Mouse (Mus musculus): ENCODE data around the gene Hist1h4h.
"Not testable (repeated sequence)": the region's sequence is repeated elsewhere in the genome, so short reads cannot be mapped to it uniquely, and the experiment has no call there.

Hist1h4h gene

DNA sequence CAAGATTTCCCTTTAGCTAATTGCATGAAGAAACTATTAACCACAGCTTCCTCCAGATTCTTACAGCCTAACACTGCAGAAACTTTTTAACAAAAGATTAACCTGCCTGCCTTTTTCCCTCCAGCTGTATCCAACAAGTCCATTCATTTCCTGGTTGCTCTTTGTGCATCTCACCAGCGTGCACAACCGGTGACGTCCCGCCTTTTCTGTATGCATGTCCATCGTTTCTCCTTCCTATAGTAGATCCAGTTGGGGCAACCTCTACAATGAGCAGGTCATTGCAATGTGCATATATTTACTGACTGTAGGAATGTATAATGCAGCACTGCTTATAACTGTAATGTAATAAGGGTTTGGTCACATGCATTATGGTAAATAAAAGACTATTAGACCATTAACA lies 6.9 kb upstream of the Hist1h4h start:
- CTCF ChIA-PET = interaction anchor here in 1 of 4 experiments (1.0 kb wide), 1 partner anchor 99 kb away, joined by 6 read pairs; no protein-coding TSS in a partner anchor
- POLR2A ChIA-PET = interaction anchor here in 3 of 4 experiments (1.0 to 24.7 kb wide), 3 partner anchors 29 to 100 kb away, joined by 5 to 639 read pairs (median 6); partner anchors contain the start of genes Hist1h1d (in 1 of the 3) and Hist1h4f (in 1 of the 3)

DNA sequence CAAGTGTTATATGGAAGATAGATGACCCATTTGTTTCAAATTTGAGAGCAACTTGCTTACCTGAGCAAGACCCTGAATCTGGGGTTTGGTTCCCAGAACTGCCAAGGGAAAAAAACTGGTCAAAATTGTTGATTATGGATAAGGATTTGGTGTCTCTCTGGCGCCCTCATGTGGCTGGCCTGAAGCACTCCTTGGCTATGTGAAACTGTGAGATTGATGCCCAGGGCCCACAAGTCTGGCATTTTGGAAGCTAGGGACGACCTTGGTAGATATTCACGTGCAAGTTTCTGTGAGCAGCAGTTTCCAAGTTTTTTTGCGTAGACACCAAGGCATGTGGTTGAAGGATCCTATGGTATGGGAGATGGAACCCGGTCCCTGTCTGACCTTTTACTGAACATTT lies 6.2 kb upstream of the Hist1h4h start:
- ChIA-PET POLR2A (interaction anchor here (0.6 to 24.7 kb wide), 28 partner anchors 9 to 215 kb away, joined by 3 to 692 read pairs (median 4); partner anchors contain the start of genes Abt1 (in 2 of the 4), Hist1h1d (in 2 of the 4), Hist1h2af (in 2 of the 4) and Hist1h2bg (in 2 of the 4)), CTCF (interaction anchor here (0.5 to 3.3 kb wide), 23 partner anchors 19 to 1609 kb away, joined by 3 to 37 read pairs (median 5); partner anchors contain the start of gene Abt1 (in 2 of the 4))

DNA sequence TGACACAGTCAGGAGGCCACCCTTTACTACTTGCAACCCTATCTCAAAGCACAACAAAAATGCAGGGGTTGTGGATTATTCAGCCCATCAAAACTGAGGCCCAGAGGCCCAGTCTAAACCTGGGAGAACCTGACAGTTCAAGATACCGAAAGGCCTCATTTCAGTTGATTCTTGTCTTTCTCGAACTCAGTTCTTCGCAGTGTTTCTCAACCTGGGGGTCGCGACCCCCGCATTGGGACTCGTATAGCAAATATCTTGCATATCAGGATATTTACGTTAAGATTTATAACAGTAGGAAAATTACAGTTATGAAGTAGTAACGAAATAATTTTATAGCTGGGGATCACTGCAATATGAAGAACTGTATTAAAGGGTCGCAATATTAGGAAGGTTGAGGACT lies 4.9 kb upstream of the Hist1h4h start:
- POLR2A ChIA-PET = interaction anchor here in 3 of 4 experiments (0.6 to 24.7 kb wide), 20 partner anchors 8 to 158 kb away, joined by 3 to 692 read pairs (median 9); partner anchors contain the start of genes Abt1 (in 2 of the 3), Hist1h1d (in 2 of the 3), Hist1h4f (in 2 of the 3) and Hist1h2ac (in 1 of the 3)
- CTCF ChIA-PET = interaction anchor here in 3 of 4 experiments (0.6 to 3.3 kb wide), 7 partner anchors 84 to 1641 kb away, joined by 3 to 37 read pairs (median 3); partner anchors contain the start of gene Abt1 (in 1 of the 3)

DNA sequence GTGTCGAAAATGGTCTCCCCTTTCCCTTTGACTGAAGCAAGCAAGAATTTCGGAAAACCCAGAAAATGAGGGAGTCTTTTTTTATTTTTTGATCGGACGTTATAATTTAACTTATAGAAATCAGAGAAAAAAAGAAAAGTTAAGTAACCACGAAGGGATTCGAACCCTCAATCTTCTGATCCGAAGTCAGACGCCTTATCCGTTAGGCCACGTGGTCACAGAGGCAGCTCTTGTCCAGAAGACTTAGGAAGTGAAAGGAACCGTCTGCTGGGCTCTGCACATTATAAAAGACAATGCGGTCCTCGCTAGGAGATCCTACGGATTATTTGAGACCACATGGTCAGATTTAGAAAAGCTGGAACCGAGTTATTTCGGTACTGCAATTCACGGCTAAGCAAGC lies 4.5 kb upstream of the Hist1h4h start:
- POLR2A ChIA-PET = interaction anchor here in 3 of 4 experiments (0.8 to 24.7 kb wide), 20 partner anchors 8 to 158 kb away, joined by 3 to 692 read pairs (median 8); partner anchors contain the start of genes Hist1h1d (in 2 of the 3), Hist1h4f (in 2 of the 3), Abt1 (in 1 of the 3) and Hist1h2ac (in 1 of the 3)
- CTCF ChIA-PET = interaction anchor here in 2 of 4 experiments (1.1 to 3.3 kb wide), 4 partner anchors 84 to 125 kb away, joined by 3 to 37 read pairs (median 6); no protein-coding TSS in a partner anchor

DNA sequence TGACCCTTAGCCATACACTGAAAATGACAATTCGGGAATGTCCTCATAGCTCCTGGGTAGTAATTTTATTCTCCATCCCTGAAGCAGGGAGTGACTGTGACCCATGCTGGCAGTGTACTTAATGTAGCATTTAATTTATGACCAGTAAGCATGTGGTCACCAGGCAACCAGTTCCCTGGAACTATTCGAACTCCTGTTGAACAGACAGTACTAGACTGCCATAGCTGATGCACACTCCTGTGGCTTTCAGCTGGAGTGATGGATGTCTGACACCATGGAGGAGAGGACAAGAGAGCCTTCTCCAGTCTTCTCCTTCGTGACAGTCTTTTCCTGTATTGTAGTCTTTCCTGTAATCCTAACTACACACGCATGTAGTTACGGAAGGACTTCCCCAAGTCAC lies 1.8 kb upstream of the Hist1h4h start:
- CTCF ChIA-PET = interaction anchor here in 2 of 4 experiments (0.6 to 2.4 kb wide), 3 partner anchors 69 to 128 kb away, joined by 4 to 11 read pairs (median 6); no protein-coding TSS in a partner anchor
- POLR2A ChIA-PET = interaction anchor here (0.5 to 24.7 kb wide), 42 partner anchors 12 to 1610 kb away, joined by 3 to 692 read pairs (median 9); partner anchors contain the start of genes Abt1 (in 2 of the 4), Hist1h1d (in 2 of the 4), Hist1h2ae (in 2 of the 4) and Hist1h2bg (in 2 of the 4)

DNA sequence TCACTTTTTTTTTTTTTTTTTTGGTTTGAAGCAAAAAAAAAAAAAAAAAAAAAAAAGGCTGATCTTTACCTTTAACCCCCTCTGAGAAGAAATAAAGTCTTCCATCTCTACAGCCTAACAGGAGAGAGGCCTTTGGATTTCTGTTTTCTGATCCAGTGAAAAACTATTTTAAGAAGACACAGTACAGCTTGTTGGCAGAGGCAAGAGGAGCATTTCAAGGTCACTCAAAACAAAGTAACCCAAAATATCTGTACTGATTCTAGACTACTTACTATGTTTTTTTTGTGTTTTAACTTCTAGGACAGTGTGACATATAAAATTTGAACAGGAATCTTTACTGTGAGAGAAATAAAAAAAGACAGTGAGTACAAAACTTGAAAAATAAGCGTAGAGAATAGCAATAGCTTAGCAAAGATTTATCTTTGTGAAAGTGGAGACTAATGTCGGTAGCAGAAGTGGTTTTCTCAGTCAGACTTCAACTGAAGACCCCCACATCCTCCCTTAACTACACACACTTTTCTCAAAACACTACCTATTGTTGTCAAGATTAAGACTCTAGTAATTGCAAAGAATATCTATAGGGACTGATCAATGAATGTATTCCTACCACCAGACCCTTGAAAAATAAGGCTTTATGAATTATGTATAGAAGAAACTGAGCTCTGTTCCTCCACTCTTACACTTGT lies 1.2 kb upstream of the Hist1h4h start:
- ChIA-PET POLR2A (interaction anchor here (0.5 to 24.7 kb wide), 77 partner anchors 12 to 1611 kb away, joined by 3 to 692 read pairs (median 9); partner anchors contain the start of genes Hist1h4f (in 3 of the 4), Abt1 (in 2 of the 4), Hist1h1d (in 2 of the 4) and Hist1h2ac (in 2 of the 4)), CTCF (interaction anchor here in 2 of 4 experiments (0.6 to 2.4 kb wide), 2 partner anchors 69 to 128 kb away, joined by 6 to 11 read pairs; no protein-coding TSS in a partner anchor)

DNA sequence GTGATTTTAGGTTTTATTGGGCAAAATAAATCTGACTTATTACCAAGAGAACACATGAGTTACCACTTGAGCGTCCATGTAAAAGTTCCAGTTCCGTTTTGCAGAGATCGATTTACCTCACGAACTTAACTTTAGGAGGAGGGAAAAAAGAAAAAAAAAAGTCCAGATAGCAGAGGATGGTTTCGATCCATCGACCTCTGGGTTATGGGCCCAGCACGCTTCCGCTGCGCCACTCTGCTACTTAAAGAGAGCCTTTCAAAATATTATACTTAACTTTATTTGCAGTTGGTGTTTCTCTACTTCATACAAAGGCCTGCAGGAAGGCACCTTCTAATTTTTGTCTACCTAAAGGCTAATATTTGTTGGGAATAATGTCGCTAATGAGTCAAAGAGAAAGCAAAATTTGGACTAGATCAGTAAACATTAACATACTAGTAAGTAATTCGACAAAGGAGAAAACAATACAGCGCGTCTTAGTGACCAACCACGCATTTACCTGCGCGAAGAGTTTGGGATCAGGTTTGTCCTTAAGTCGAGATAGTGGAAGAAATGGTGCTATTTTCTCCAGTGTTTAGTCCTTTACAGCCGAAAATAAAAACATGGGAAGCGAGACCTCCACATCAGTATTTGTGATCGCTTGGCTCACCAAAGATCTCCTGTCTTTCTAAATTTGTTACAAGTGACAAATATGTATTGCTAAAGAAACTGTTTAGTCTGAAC lies 509 bp upstream of the Hist1h4h start:
- ChIA-PET POLR2A (interaction anchor here (0.5 to 24.7 kb wide), 158 partner anchors 8 to 1813 kb away, joined by 3 to 692 read pairs (median 5); partner anchors contain the start of genes Hist1h4d (in 4 of the 4), Hist1h2ac (in 3 of the 4), Hist1h2ae (in 3 of the 4) and Hist1h2ag (in 3 of the 4)), CTCF (interaction anchor here in 1 of 4 experiments (2.4 kb wide), 1 partner anchor 129 kb away, joined by 11 read pairs; no protein-coding TSS in a partner anchor)

DNA sequence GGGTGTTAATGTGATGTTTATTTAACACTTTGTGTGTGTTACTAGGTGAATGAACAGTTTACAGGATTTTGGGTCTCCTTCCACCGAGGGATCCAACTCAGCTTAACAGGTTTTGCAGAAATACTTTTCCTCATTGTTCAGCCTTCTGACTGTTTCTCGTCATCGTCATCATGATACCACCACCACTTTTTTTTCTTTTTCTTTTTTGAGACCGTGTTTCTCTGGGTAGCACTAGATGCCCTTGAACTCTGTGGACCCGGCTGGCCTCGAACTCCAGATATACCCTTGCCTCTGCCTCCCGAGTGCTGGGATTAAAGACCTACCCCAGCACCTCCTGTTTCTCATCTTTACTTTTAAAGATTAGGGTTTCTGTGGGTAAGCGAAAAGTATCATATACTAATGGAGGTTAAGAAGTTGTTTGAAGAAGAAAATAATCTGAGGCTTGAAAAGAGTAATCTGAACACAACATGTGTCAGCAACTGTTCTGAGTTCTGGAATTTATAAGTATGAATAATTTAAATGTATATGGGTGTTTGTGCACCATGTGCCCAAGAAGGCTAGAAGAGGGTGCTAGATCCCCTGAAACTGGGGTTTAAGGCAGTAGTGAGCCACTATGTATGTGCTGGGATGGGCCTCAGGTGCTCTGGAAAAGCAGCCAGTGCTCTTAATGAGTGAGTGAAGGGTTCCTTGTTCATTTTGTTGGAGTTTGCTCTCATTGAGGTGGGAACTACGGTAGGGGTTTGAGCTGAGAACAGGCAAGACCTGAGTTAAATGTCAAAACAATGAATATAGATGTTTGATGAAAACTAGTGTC lies 1.6 kb downstream of the Hist1h4h start:
- POLR2A ChIA-PET = interaction anchor here (0.7 to 24.7 kb wide), 55 partner anchors 9 to 234 kb away, joined by 3 to 692 read pairs (median 16); partner anchors contain the start of genes Hist1h4f (in 4 of the 4), Hist1h2ad (in 3 of the 4), Hist1h2ae (in 3 of the 4) and Hist1h2bf (in 3 of the 4)
- CTCF ChIA-PET = no interaction called here

DNA sequence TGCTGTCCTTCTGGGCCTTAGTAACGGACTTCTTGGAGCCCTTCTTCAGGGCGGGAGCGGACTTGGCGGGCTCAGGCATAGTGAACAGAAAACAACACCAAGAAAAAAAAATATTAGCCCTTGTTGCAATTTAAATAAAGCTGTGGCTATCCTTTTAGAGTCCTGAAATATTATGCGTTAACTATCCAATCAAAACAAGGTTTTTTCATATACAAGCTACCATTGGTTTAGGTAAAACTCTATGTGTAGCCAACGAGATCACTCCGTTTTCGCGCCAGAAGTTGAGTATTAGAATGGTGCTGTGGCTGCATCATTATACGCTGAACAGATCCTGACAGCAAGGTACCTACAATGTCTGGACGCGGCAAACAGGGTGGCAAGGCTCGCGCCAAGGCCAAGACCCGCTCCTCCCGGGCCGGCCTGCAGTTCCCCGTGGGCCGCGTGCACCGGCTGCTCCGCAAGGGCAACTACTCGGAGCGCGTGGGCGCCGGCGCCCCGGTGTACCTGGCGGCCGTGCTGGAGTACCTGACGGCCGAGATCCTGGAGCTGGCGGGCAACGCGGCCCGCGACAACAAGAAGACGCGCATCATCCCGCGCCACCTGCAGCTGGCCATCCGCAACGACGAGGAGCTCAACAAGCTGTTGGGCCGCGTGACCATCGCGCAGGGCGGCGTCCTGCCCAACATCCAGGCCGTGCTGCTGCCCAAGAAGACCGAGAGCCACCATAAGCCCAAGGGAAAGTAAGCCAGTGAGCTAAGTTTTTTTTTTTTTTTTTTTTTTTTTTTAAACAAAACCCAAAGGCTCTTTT lies 2.9 kb downstream of the Hist1h4h start, which contains the start of gene Hist1h2af:
TSS of gene Hist1h2af (plus strand) at position 347 of the 808 bp plus-strand sequence.
- ChIA-PET POLR2A (interaction anchor here (0.5 to 24.7 kb wide), 129 partner anchors 8 to 1823 kb away, joined by 3 to 692 read pairs (median 6); partner anchors contain the start of genes Hist1h4d (in 4 of the 4), Hist1h4f (in 4 of the 4), Hist1h1a (in 3 of the 4) and Hist1h1d (in 3 of the 4)), CTCF (interaction anchor here in 2 of 4 experiments (0.6 to 1.1 kb wide), 3 partner anchors 9 to 132 kb away, joined by 3 read pairs; partner anchors contain the start of genes Hist1h2ae (in 1 of the 2), Hist1h2bg (in 1 of the 2) and Hist1h2bh (in 1 of the 2))

DNA sequence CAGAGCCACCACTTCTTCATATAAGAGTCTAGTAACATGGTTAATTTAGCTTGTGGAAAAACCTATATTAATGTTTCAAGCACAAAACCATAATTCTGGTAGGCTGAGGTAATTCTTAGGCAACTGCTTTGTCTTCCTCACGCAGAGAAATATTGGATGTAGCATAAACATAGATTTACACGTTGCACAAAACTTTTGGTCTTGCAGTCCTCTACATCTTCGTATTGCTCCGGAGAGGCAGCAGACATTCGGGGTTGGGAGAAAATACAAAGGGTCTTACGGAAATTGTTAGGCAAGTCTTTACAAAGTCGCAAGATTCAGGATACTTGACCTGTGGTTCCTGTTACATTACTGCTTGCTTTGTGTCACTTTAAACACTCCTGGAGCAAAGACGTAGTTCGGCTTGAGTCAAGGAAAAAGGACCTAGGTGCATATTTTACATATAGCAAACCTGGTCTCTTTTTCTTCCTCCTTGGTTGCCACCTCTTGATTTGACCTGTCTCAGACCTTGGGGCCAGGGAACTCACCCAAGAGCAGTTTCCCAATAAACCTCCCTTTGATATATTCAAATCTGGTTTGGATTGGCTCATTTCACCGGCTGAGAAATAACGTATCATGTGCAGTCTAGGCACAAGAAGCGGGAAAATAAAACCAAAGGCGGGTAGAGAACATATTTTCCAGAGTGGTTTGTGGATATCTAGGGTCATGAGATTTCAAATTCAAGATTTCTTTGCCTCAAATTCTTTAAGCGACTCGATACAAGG lies 3.7 kb downstream of the Hist1h4h start:
- ChIA-PET CTCF (interaction anchor here in 2 of 4 experiments (0.6 to 0.7 kb wide), 2 partner anchors 37 to 133 kb away, joined by 3 read pairs; partner anchors contain the start of genes Hist1h2ae (in 1 of the 2) and Hist1h2bg (in 1 of the 2)), POLR2A (interaction anchor here (0.5 to 24.7 kb wide), 102 partner anchors 7 to 1824 kb away, joined by 3 to 692 read pairs (median 6); partner anchors contain the start of genes Hist1h4f (in 4 of the 4), Hist1h1a (in 3 of the 4), Hist1h2ac (in 3 of the 4) and Hist1h2ae (in 3 of the 4))

DNA sequence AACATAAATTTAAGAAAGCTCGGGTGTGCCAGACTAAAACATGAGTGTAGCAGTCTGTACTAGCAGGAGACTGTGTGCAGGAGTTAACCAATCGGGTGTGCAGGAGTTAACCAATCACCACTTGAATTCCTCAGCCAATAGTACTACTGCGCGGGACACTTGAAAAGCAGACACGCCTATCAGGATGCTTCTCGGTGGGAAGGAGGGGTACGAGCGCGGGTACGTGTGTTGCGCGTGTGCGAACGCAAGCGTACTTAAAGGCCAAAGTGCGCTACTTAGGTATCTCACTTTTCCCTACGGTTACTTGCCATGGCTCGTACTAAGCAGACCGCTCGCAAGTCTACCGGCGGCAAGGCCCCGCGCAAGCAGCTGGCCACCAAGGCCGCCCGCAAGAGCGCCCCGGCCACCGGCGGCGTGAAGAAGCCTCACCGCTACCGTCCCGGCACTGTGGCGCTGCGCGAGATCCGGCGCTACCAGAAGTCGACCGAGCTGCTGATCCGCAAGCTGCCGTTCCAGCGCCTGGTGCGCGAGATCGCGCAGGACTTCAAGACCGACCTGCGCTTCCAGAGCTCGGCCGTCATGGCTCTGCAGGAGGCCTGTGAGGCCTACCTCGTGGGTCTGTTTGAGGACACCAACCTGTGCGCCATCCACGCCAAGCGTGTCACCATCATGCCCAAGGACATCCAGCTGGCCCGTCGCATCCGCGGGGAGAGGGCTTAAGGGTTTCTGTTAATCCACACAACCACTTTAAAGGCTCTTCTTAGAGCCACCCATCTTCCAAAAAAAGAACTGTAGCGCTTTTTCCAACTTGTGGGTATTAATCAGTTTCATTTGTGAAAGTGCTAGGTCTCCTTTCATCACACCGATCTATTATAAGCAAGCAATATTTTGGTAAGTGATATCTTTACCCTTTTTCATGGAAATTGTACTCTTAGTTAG lies 4.6 kb downstream of the Hist1h4h start, which contains the start of gene Hist1h3g:
TSS of gene Hist1h3g (plus strand) at position 286 of the 939 bp plus-strand sequence.
- POLR2A ChIA-PET = interaction anchor here (0.5 to 24.7 kb wide), 57 partner anchors 9 to 1492 kb away, joined by 3 to 692 read pairs (median 8); partner anchors contain the start of genes Hist1h4f (in 4 of the 4), Hist1h2ae (in 3 of the 4), Hist1h2bg (in 3 of the 4) and Hist1h2bj (in 3 of the 4)
- CTCF ChIA-PET = not testable (repeated sequence)

DNA sequence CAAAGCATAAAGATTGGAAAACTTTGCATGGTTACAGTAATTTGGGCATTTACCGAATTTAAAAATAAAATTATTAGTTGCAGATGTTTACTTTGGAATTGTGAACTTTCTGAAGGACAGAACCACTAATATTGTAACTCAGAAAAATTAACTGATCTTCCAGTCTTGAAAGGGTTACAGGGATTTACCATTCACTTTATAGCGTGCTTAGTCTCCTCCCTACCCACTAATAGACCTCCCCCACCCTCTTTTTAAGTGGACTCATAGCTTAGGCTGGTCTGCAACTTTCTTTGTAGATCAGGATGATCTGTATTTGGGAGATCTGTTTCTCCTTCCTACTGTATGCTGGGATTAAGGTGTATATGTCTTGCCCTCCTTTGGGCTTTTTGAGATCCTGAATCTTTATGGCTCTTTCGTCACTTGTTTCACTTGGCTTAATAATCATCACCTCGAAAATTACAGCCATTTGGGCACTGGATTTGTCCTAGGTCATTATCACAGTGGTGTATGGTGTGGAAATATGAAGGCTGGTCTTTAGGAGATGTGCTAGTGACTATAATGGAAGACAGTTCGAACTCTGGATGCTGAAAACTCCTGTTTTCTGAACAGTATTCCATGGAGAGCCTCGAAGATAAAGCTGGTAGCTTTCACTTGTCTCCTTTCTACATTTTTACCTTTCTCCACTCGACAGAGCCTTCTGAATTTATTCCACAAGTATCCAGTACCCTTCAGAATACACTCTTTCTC lies 5.4 kb downstream of the Hist1h4h start:
- POLR2A ChIA-PET = interaction anchor here (0.5 to 24.7 kb wide), 40 partner anchors 8 to 1671 kb away, joined by 3 to 692 read pairs (median 5); partner anchors contain the start of genes Hist1h4f (in 4 of the 4), Hist1h2ae (in 3 of the 4), Hist1h2bg (in 3 of the 4) and Hist1h4d (in 3 of the 4)
- CTCF ChIA-PET = interaction anchor here in 2 of 4 experiments (0.6 to 1.4 kb wide), 3 partner anchors 134 to 136 kb away, joined by 3 read pairs; no protein-coding TSS in a partner anchor
